Mouse (Mus musculus): ENCODE measurements around the gene Ceacam3.
"Not testable (repeated sequence)": the region's sequence is repeated elsewhere in the genome, so short reads cannot be mapped to it uniquely, and the experiment has no call there.

Ceacam3 gene

GRCm38 (mm10) chr7:17149931-17150330 lies at the start of gene Ceacam3:
TSS of gene Ceacam3 (plus strand) at chr7:17150282.
- DNase-seq (ENCODE audit: extremely low read depth, low read depth) = no peak

- DNase-seq (ENCODE audit: extremely low read depth, low read depth) = not testable (repeated sequence)
Observed at GRCm38 (mm10) chr7:17101631-17102030, 48.5 kb upstream of the Ceacam3 start.

DNA sequence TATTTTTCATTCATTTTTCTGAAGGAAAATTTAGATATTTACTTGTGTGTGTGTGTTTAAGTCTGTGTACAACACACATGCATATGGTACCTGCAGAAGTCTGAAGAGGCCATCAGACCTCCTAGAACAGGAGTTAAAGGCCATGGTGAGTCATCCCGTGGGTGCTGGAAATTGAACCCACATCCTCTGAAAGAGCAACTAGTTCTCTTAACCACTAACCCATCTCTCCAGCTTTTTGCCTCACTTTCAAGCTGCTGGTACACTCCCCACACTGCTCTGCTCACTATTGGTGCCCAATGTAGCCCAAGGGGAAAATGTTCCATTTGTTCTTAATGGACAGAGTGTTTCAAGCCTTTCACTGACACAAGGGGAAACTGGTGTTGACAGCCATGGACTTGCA lies 14.8 kb upstream of the Ceacam3 start:
- DNase-seq (ENCODE audit: extremely low read depth, low read depth) = no peak

GRCm38 (mm10) chr7:17155634-17156033 lies 5.6 kb downstream of the Ceacam3 start:
- no peak for DNase-seq (ENCODE audit: extremely low read depth, low read depth)

- no peak for DNase-seq (ENCODE audit: extremely low read depth, low read depth)
Observed at GRCm38 (mm10) chr7:17156885-17157677, 7.0 kb downstream of the Ceacam3 start.

DNA sequence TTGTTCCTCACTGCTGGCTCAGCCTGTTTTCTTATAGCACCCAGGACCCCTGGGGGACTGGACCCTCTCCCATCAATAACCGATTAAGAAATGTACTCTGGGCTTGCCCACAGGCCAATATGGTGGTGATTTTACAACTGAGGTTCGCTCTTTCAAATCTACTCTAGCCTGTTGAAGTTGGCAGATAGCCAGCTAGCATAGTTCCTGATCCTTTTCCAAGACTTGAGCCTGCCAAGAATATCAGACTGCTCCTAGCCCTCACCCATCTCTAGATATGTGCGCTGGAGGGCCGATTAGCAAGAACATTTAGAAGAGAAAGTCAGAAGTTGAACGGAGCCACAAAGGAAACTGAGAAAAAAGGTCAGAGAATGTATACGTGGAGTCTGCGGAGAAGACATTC lies 8.9 kb downstream of the Ceacam3 start:
- DNase-seq (ENCODE audit: extremely low read depth, low read depth) = no peak

DNA sequence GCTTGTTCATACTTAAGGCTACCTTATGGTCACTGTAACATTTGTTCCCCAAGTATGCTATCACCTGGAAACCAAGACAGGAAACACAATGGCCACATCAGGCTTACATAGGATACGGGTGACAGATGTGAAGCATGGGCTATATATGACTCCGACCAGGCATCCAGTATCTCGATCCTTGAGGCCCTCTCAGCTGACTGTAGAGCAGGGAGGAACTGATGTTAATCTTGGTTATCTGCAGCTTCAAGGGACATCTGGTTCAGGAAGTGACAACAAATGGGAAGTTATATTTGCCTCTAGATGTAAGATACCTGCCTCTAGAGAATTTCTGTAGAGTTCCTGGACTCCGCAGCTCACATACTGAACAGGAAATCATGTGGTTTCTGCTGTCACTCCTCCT lies 21.7 kb downstream of the Ceacam3 start:
- no peak for DNase-seq (ENCODE audit: extremely low read depth, low read depth)

- no peak for DNase-seq (ENCODE audit: extremely low read depth, low read depth)
Observed at GRCm38 (mm10) chr7:17203177-17203576, 53.1 kb downstream of the Ceacam3 start, which contains the start of gene Psg29. TSS of gene Psg29 (plus strand) at chr7:17203477.

- DNase-seq (ENCODE audit: extremely low read depth, low read depth) = no peak
Observed at GRCm38 (mm10) chr7:17205530-17206184, 55.6 kb downstream of the Ceacam3 start.

Data from MEL-GATA-1-ER (cell line).